Mouse (Mus musculus) activated CD4-positive, CD25-positive, alpha-beta regulatory T cell, adult 9 weeks (primary cell): ENCODE data around the gene Zdhhc4. TPM values are rescaled to one million over a fixed set of nuclear protein-coding genes. Genes with fewer than 3 reads are reported as not detected.

Experiments
- polyA plus RNA-seq: library from polyadenylated mRNA; unstranded; fragments of 100-300 nt; shearing (Covaris generic); gene quantifications from one replicate; pipeline ENCODE4 v1.2.1, GENCODE M21; 2017

Gene Zdhhc4
- polyA plus RNA-seq, result 98.1 TPM

DNA sequence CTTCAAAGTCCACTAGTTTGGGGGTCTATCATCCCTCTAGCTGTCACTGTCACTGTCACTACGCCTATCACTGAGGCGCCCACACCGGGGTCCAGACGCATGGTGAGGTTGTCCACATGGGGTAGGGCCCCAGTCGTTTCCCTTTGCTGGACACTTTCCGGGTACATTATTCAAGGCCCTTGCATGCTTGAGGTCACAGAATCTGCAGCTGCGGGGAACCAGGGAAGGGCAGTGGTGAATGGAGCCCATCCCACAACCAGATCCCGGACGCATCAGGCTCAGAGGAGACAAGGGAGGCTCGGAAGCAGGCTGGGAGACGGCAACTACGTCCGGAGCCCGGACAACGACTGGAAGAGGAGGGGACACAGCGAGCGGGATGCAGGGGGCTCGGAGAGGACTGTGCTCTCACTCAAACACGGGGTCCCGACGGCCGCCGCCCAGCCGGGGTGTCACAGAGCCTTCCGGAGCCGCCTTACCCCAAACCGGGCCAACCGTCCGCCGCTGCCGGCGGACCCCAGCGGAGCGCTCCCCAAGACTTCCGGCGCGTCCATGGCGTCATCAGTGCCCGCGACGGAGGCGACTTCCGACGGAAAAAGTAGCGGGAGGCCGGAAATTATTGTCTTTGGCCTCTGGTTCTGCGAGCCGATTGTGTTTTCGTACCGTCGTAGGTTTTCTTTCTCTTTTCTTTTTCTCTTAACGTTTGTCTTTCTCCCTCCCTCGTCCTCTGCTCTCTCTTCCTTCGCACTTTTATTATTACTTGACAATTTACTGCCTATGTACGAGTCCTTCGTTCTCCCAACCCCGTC is at the start of gene Zdhhc4:
Gene Zdhhc4, minus strand, starts transcription at position 567 of the 806 bp plus-strand sequence.

DNA sequence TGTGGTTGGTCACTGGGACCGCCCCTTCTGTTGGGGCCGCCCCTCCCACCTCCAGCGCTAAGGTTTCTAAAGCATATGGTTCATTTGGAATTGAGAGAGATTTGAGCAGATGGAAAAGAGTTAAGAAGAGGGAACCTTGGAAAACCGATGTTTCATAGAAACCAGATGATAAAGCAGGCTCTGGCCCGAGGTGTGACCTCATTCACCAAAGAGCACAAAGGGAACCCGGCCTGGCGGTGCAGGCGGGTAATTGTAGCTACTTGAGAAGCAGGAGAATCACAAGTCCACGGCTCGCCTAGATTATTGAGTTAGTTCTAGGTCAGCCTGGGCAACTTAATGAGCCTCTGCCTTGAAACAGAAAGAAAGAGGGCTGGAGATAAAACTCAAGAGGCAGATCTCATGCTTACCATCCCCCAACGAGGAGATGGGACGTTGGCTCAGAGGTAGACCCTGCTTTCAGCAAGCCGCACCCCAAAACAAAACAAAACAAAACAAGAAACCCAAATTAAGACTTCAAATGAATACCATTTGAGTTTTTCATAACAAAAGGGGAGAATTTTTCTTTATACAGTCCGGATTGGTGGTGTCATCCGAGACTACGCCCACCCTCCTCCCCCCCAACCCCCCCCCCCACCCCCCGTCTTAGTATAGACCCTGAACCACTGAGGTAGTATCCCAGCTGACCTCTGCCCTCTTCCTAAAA is 27.8 kb upstream of the Zdhhc4 start, which contains the start of gene Grid2ip:
Gene Grid2ip, plus strand, starts transcription at position 653 of the 703 bp plus-strand sequence.

DNA sequence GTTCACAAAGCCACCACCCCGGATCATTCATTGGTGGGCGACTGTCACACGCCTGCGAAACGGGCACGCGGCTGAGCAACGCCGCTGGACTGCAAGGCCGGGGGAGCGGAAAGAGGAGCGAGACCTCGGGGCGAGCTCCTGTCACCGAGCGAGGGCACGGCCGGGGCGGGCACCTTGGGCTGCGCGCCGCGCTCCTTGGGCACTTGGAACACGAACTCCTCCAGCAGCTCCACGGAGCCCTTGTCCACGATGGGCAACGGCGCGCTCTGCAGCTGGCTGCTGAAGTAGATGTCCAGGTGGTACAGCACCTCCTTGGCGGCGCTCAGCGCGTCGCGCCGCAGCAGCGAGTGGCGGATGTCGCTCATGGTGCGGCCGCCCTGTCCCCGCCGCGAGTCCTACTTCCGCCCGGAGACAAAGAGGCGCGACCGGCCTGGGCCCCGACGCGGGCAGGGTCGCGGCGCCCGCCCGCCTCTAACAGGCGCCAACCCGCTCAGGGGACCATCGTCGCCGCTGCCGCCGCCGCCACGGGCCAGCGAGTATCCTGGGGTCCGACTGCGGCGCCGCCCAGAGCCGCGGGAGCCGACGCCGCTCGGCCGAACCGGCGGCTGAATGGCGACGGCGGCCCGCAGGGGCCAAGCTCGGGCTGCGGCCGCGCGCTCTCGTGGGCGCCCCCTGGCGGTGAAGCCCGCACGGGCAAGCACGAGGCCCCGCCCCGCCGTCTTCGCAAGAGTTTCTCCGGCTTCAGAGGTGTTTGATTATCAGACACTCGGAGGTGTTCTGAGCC is 14.1 kb downstream of the Zdhhc4 start, which contains the start of gene E130309D02Rik:
Gene E130309D02Rik, minus strand, starts transcription at position 631 of the 784 bp plus-strand sequence.

DNA sequence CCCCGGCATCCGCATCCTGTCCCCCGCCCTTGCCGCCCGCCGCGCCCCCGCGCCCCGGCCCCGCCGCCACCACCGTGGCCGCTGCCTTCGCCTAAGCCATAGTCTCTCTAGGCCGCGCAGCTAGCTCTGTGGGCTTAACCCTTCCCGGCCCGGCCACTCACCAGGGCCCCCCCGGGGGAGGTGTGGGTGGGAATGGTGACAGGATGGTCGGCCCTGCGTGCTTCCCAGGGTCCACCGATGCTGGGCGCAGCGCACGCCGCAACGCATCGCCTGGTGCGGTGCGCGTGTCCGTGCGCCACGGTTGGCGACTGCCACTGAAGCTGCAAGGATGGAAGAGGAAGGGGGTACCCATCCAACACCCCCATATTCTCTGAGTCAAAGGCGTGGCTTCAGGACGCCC is 35.7 kb downstream of the Zdhhc4 start, which contains the start of gene Zfp853:
Gene Zfp853, minus strand, starts transcription at position 220 of the 400 bp plus-strand sequence.

DNA sequence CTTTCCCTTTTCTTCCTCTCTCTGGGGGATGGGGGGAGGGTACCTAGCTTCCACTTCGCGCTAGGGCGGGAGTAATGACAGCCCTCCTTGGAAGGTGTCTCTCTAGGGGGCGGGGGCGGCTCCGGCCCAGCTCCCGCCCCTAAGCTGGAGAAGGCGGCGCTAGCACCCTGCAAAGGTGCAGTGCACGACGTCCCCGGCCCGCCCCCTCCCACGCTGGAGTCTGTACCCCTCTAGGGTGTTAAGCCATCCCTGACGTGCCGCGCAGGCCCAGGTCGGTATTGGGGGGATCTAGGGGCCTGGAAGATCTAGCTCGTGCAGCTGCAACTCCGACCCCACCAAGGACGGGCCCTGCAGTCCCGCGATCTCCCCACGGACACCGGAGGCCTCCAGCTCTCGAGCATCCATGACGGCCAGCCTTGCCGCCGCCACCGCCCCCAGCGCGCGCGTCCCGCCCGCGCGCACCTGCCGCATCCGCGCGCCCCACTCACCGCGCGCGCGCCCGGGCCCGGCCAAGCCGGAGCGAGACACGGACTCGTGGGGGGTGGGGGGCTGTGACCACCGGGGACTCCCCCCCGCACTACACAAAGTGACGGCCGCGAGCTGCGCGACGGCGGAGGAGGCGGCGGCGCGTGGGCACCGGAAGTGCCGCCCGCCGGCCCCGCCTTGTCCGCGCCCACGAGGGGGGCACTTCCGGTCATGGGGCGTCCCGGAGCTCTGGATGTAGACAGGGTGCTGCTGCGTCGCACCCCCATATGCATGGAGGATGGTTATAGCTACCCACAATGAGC is 59.5 kb downstream of the Zdhhc4 start, which contains the start of gene Zfp316:
Gene Zfp316, minus strand, starts transcription at position 660 of the 788 bp plus-strand sequence.

Other genes with a start within 250 kb of the Zdhhc4 start
- 58.3 TPM for gene Rnf216, start 216.3 kb downstream of the Zdhhc4 start, polyA plus RNA-seq
- 0.07 TPM for gene Olfr718-ps1, start 181.7 kb downstream of the Zdhhc4 start, polyA plus RNA-seq
- 16.5 TPM for gene Rbak, start 148.5 kb downstream of the Zdhhc4 start, polyA plus RNA-seq
- gene Spdye4b, start 148.2 kb downstream of the Zdhhc4 start, polyA plus RNA-seq, result not detected
- gene Spdye4a, start 102.4 kb downstream of the Zdhhc4 start, polyA plus RNA-seq, result not detected
- gene Zfp12, start 94.1 kb downstream of the Zdhhc4 start, polyA plus RNA-seq, result 10.5 TPM
- 0.12 TPM for gene Zfp316, start 59.2 kb downstream of the Zdhhc4 start, polyA plus RNA-seq
- gene Zfp853, start 35.6 kb downstream of the Zdhhc4 start, polyA plus RNA-seq, result not detected
- 5.6 TPM for gene E130309D02Rik, start 13.9 kb downstream of the Zdhhc4 start, polyA plus RNA-seq
- gene Grid2ip, start 28.1 kb upstream of the Zdhhc4 start, polyA plus RNA-seq, result not detected
- 34.8 TPM for gene Kdelr2, start 74.6 kb upstream of the Zdhhc4 start, polyA plus RNA-seq
- 16.0 TPM for gene Daglb, start 135.3 kb upstream of the Zdhhc4 start, polyA plus RNA-seq
- 20.0 TPM for gene Rac1, start 198.8 kb upstream of the Zdhhc4 start, polyA plus RNA-seq